ENCODE assay signal across 27 mouse cellular contexts in the genomic region with DNA sequence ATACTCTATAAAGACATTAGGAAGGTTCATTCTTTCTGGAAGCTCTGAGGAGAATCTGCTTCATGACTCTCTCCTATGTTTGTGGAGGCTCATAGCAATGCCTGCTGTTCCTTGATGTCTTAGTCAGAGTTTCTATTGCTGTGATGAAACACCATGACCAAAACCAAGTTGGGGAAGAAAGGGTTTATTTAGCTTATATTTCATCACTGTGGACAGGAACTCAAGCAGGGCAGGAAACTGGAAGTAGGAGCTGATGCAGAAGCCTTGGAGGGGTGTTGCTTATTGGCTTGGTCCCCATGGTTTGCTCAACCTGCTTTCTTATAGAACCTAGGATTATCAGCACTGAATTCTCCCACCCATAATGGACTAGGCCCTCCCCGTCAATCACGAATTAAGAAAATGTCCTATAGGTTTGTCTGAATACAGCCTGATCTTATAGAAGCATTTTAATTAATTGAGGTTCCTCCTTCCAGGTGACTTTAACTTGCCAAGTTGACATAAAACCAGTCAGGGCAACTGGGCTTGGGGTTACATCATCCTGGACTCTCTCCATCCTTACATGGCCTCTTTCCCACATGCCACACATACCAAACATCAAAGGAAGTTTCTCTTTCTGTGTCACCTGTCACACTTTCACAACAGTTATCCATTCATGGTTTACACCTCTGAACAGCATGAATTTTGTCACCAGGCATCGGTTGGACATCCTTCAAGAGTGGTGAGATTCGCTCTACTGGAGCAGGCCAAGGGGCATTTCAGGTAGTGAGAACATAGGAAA.
DNase-seq lines count a peak whose midpoint lies in the region; ATAC-seq and TF ChIP-seq lines count a peak whose summit lies in the region.
"Had no signal": no experiment of that assay in that cellular context is flagged by ENCODE, and none has a peak within 500 bp of the region (broad histone marks: within the 10 kb centered on the region; RNA-seq: fewer than 3 reads in every experiment).

No protein-coding gene starts in this region.

- no peaks in the 10 kb centered on the region for H3K9me3 ChIP-seq in liver, embryonic 12.5 days (replicated peaks)
- no peaks in the 10 kb centered on the region for H3K9me3 ChIP-seq in midbrain, embryonic 11.5 days (ENCODE audit: control insufficient read depth, low read length)
- H3K9me3 ChIP-seq in midbrain, postnatal 0 days (ENCODE audit: low read length), result no peaks in the 10 kb centered on the region
- H3K9me3 ChIP-seq: forebrain, embryonic 10.5 days; forebrain, embryonic 13.5 days; heart, embryonic 12.5 days; heart, embryonic 15.5 days; hindbrain, embryonic 10.5 days; hindbrain, embryonic 13.5 days had no signal

- TF ChIP-seq POLR2A in liver, adult 2 months (IDR thresholded peaks at IDR 0.05; ENCODE audit: extremely low read depth, insufficient read depth, low read length), result no peak

- H3K4me1 ChIP-seq in liver, adult 2 months (ENCODE audit: control insufficient read depth, insufficient read depth, low read length), result peaks cover 2% of the 10 kb centered on the region; the same call in 1 of the 2 replicates
- no peaks in the 10 kb centered on the region for H3K4me1 ChIP-seq in liver, embryonic 12.5 days
- no peaks in the 10 kb centered on the region for H3K4me1 ChIP-seq in midbrain, embryonic 11.5 days (ENCODE audit: control insufficient read depth, insufficient read depth, low read length)
- no peaks in the 10 kb centered on the region for H3K4me1 ChIP-seq in midbrain, postnatal 0 days (ENCODE audit: insufficient read depth, low read length)
- H3K4me1 ChIP-seq: forebrain, embryonic 13.5 days; hindbrain, embryonic 10.5 days; hindbrain, embryonic 13.5 days had no signal

- H3K4me2 ChIP-seq in liver, embryonic 12.5 days, result no peak overlapping the region
- no peak overlapping the region for H3K4me2 ChIP-seq in midbrain, embryonic 11.5 days
- H3K4me2 ChIP-seq in midbrain, postnatal 0 days (ENCODE audit: low read depth, low read length, poor library complexity, severe bottlenecking), result no peak overlapping the region
- H3K4me2 ChIP-seq: forebrain, embryonic 13.5 days; heart, embryonic 12.5 days; heart, embryonic 15.5 days; hindbrain, embryonic 13.5 days had no signal

- no peak overlapping the region for H3K4me3 ChIP-seq in liver, adult 2 months (ENCODE audit: insufficient read depth, low read depth, low read length)
- H3K4me3 ChIP-seq in liver, embryonic 12.5 days, result no peak overlapping the region
- no peak overlapping the region for H3K4me3 ChIP-seq in midbrain, embryonic 11.5 days (ENCODE audit: low read depth, low read length)
- no peak overlapping the region for H3K4me3 ChIP-seq in midbrain, postnatal 0 days (ENCODE audit: low read depth, low read length)
- H3K4me3 ChIP-seq: forebrain, embryonic 10.5 days; forebrain, embryonic 13.5 days; gastrocnemius, adult 2 months; heart, embryonic 12.5 days; heart, embryonic 15.5 days; hindbrain, embryonic 10.5 days; hindbrain, embryonic 13.5 days had no signal

- no peaks in the 10 kb centered on the region for H3K27me3 ChIP-seq in liver, adult 2 months (ENCODE audit: control insufficient read depth, insufficient read depth, low read length)
- 0 out of 2 replicates have a peak, but pooled peaks cover 6% of the 10 kb centered on the region for H3K27me3 ChIP-seq in liver, embryonic 12.5 days (replicated peaks)
- no peaks in the 10 kb centered on the region for H3K27me3 ChIP-seq in midbrain, embryonic 11.5 days (ENCODE audit: control insufficient read depth, insufficient read depth, low read length)
- no peaks in the 10 kb centered on the region for H3K27me3 ChIP-seq in midbrain, postnatal 0 days (ENCODE audit: insufficient read depth, low read length)
- H3K27me3 ChIP-seq: forebrain, embryonic 13.5 days; heart, embryonic 12.5 days; heart, embryonic 15.5 days; hindbrain, embryonic 13.5 days had no signal

- peak; percentile 86 for DNase-seq in liver, adult 2 months (ENCODE audit: extremely low read depth, low read depth, low spot score)
- DNase-seq in midbrain, embryonic 11.5 days (ENCODE audit: low spot score, missing footprints), result peak; percentile 53
- no peak for DNase-seq in midbrain, postnatal 0 days (ENCODE audit: low spot score)
- no peak for DNase-seq in yolk sac, embryonic 10.5 days (ENCODE audit: low spot score)
- no peak for DNase-seq in B cell, adult 2 months
- DNase-seq: adrenal gland, adult 8-10 months; adrenal gland, postnatal 25 days; cerebellum, adult 11-12 months; cerebellum, adult 8-10 months; cerebellum, postnatal 10 days; cerebellum, postnatal 36 days; gastrocnemius, adult 2 months; gastrocnemius, postnatal 14 days; heart, adult 18-20 months; heart, postnatal 10 days; heart, postnatal 36 days had no signal

- no peak overlapping the region for H3K27ac ChIP-seq in liver, adult 2 months (replicated peaks; ENCODE audit: insufficient read depth, low read depth, low read length)
- H3K27ac ChIP-seq in liver, embryonic 12.5 days, result no peak overlapping the region
- no peak overlapping the region for H3K27ac ChIP-seq in midbrain, embryonic 11.5 days (ENCODE audit: low read depth, low read length)
- no peak overlapping the region for H3K27ac ChIP-seq in midbrain, postnatal 0 days (ENCODE audit: low read depth, low read length)
- H3K27ac ChIP-seq: forebrain, embryonic 10.5 days; forebrain, embryonic 13.5 days; gastrocnemius, adult 2 months; heart, embryonic 15.5 days; hindbrain, embryonic 10.5 days; hindbrain, embryonic 13.5 days had no signal

- 58% methylated on average over 4 of the region's 4 CpGs for WGBS in liver, adult 2 months
- WGBS in liver, embryonic 12.5 days (ENCODE audit: insufficient replicate concordance), result 73% methylated on average over 4 of the region's 4 CpGs
- WGBS in midbrain, embryonic 11.5 days, result 88% methylated on average over 4 of the region's 4 CpGs
- WGBS in midbrain, postnatal 0 days, result 95% methylated on average over 4 of the region's 4 CpGs

- no peak overlapping the region for H3K9ac ChIP-seq in liver, adult 2 months (ENCODE audit: low read depth, low read length)
- no peak overlapping the region for H3K9ac ChIP-seq in liver, embryonic 12.5 days
- no peak overlapping the region for H3K9ac ChIP-seq in midbrain, embryonic 11.5 days (ENCODE audit: low read length)
- no peak overlapping the region for H3K9ac ChIP-seq in midbrain, postnatal 0 days (replicated peaks; ENCODE audit: low read length, poor library complexity, severe bottlenecking)
- H3K9ac ChIP-seq: forebrain, embryonic 13.5 days; heart, embryonic 12.5 days; heart, embryonic 15.5 days; hindbrain, embryonic 13.5 days had no signal

- no peaks in the 10 kb centered on the region for H3K79me2 ChIP-seq in liver, adult 2 months (ENCODE audit: control insufficient read depth, insufficient read depth, low read length)

- H3K36me3 ChIP-seq in liver, adult 2 months (ENCODE audit: control insufficient read depth, insufficient read depth, low read length), result no peaks in the 10 kb centered on the region
- H3K36me3 ChIP-seq in liver, embryonic 12.5 days, result no peaks in the 10 kb centered on the region
- H3K36me3 ChIP-seq in midbrain, embryonic 11.5 days (ENCODE audit: control insufficient read depth, insufficient read depth, low read length), result no peaks in the 10 kb centered on the region
- no peaks in the 10 kb centered on the region for H3K36me3 ChIP-seq in midbrain, postnatal 0 days (ENCODE audit: insufficient read depth, low read length)
- H3K36me3 ChIP-seq: forebrain, embryonic 10.5 days; heart, embryonic 12.5 days; heart, embryonic 15.5 days; hindbrain, embryonic 10.5 days; hindbrain, embryonic 13.5 days had no signal

- ATAC-seq in liver, embryonic 12.5 days, result no peak
- ATAC-seq in midbrain, embryonic 11.5 days (ENCODE audit: low FRiP score), result no peak
- no peak for ATAC-seq in midbrain, postnatal 0 days (ENCODE audit: low FRiP score)
- peak; percentile 71 for ATAC-seq in megakaryocyte, adult 5-6 weeks (ENCODE audit: poor library complexity, severe bottlenecking)
- ATAC-seq: activated CD4-positive, CD25-positive, alpha-beta regulatory T cell, adult 4 months; forebrain, embryonic 13.5 days; forebrain, embryonic 16.5 days; hindbrain, embryonic 16.5 days had no signal

- no peak for TF ChIP-seq CTCF in liver, adult 2 months (IDR thresholded peaks at IDR 0.05; ENCODE audit: low read depth, low read length)
- no peak for TF ChIP-seq CTCF in midbrain, postnatal 0 days (IDR thresholded peaks at IDR 0.05)

Comparison
In these comparisons a context has a peak if more than half of its experiments do, and no peak if none do; other contexts are left out.
1. DNase-seq: peak in liver, adult 2 months (single experiment) and midbrain, embryonic 11.5 days (single experiment); none in midbrain, postnatal 0 days (single experiment), yolk sac, embryonic 10.5 days (single experiment) and B cell, adult 2 months (0 of 2).